Mouse (Mus musculus) kidney, postnatal 0 days (tissue): Measurements from ENCODE around the gene Sct. TPM values are rescaled to one million over a fixed set of nuclear protein-coding genes. Genes with fewer than 3 reads are reported as not detected.

Experiments
- ATAC-seq: fragments of 200-750 bp; cut with Nextera tagmentation; replicated peaks from 2 replicates; pipeline ENCODE4 v1.8.0; 2017; ENCODE audit warnings: low read depth, moderate number of reproducible peaks, moderate TSS enrichment, moderate library complexity; ENCODE audit not compliant: low FRiP score
- DNase-seq: peaks from one replicate; pipeline ENCODE4 v3.0.0-alpha.2; 2016; ENCODE audit warnings: low spot score
- H3K27ac ChIP-seq: fragments of 300-500 bp; sonication (generic); 2 replicates; pipeline ENCODE4 v1.5.1; 2014; ENCODE audit warnings: mild to moderate bottlenecking
- H3K27me3 ChIP-seq: fragments of 300-500 bp; sonication (generic); 2 replicates; pipeline ENCODE4 v1.6.1; 2014; ENCODE audit warnings: low read length, mixed read lengths; ENCODE audit not compliant: insufficient read depth
- H3K36me3 ChIP-seq: fragments of 300-500 bp; sonication (generic); 2 replicates; pipeline ENCODE4 v1.6.1; 2014; ENCODE audit warnings: low read length, mixed read lengths; ENCODE audit not compliant: insufficient read depth
- H3K4me1 ChIP-seq: fragments of 300-500 bp; sonication (generic); replicated peaks from 2 replicates; pipeline ENCODE4 v1.6.1; 2014; ENCODE audit warnings: antibody characterized with exemption, low read length, mixed read lengths; ENCODE audit not compliant: insufficient read depth
- H3K4me2 ChIP-seq: fragments of 300-500 bp; sonication (generic); 2 replicates; pipeline ENCODE4 v1.6.1; 2014; ENCODE audit warnings: mild to moderate bottlenecking, low read length, moderate library complexity, mixed read lengths
- H3K4me3 ChIP-seq: fragments of 300-500 bp; sonication (generic); replicated peaks from 2 replicates; pipeline ENCODE4 v1.5.1; 2014; ENCODE audit warnings: low read depth, low read length
- H3K9ac ChIP-seq: fragments of 300-500 bp; sonication (generic); 2 replicates; pipeline ENCODE4 v1.6.1; 2014; ENCODE audit warnings: low read depth, low read length
- H3K9me3 ChIP-seq: fragments of 300-500 bp; sonication (generic); replicated peaks from 2 replicates; pipeline ENCODE4 v1.6.1; 2016; ENCODE audit warnings: low read length, inconsistent platforms, mixed read lengths
- CTCF ChIP-seq: IDR thresholded peaks from 2 replicates; pipeline ENCODE4 v1.5.1; 2016; ENCODE audit warnings: antibody characterized with exemption, low read depth, mild to moderate bottlenecking, moderate library complexity
- WGBS: fragments of 180-500 bp; shearing (Covaris S2); extraction: QIAGEN DNeasy Blood & Tissue Kit; methylation state at CpG from one replicate; pipeline ENCODE4 v1.1.7; 2014; 5-methylcytosine and 5-hydroxymethylcytosine counted together
- polyA plus RNA-seq: library from polyadenylated mRNA; unstranded; fragments of >200 nt; fragmentation: Nextera tagmentation; extraction: Ambion mirVana; gene quantifications from 2 replicates; pipeline ENCODE4 v1.2.1, GENCODE M21; 2015

Gene Sct
- polyA plus RNA-seq, 1 experiment from 2014 or later, result 37.9 TPM

GRCm38 (mm10) chr7:141275356-141275755 lies 3.6 kb downstream of the Sct start:
- no peak overlapping the region for H3K9ac ChIP-seq
- no peak for TF ChIP-seq CTCF
- H3K4me1 ChIP-seq, result peaks cover 15% of the 10 kb centered on the region
- no peaks in the 10 kb centered on the region for H3K36me3 ChIP-seq
- 81% methylated on average over 9 of the region's 9 CpGs for WGBS
- no peaks in the 10 kb centered on the region for H3K27me3 ChIP-seq
- no peak overlapping the region for H3K27ac ChIP-seq
- H3K4me2 ChIP-seq, result no peak overlapping the region
- DNase-seq (no peak), ATAC-seq (no peak)
- H3K4me3 ChIP-seq, result no peak overlapping the region
- no peaks in the 10 kb centered on the region for H3K9me3 ChIP-seq

- no peak for DNase-seq
Measured at GRCm38 (mm10) chr7:141270631-141271030, 8.3 kb downstream of the Sct start.

GRCm38 (mm10) chr7:141269273-141269545 lies 9.7 kb downstream of the Sct start:
- Histone ChIP-seq H3K9ac (no peak overlapping the region), H3K9me3 (no peaks in the 10 kb centered on the region), H3K4me3 (no peak overlapping the region), H3K36me3 (no peaks in the 10 kb centered on the region), H3K27ac (no peak overlapping the region), H3K4me2 (peak overlapping the region; percentile 21; the same call in 1 of the 2 replicates), H3K27me3 (no peaks in the 10 kb centered on the region), H3K4me1 (no peaks in the 10 kb centered on the region)
- TF ChIP-seq CTCF, result no peak
- 78% methylated on average over 14 of the region's 14 CpGs for WGBS
- no peak for DNase-seq
- ATAC-seq, result no peak

More at GRCm38 (mm10) chr7:141270631-141271030, 8.3 kb downstream of the Sct start:
- H3K9me3 ChIP-seq, result no peaks in the 10 kb centered on the region
- no peak overlapping the region for H3K9ac ChIP-seq
- H3K4me2 ChIP-seq, result no peak overlapping the region
- no peak overlapping the region for H3K27ac ChIP-seq
- H3K36me3 ChIP-seq, result no peaks in the 10 kb centered on the region
- no peaks in the 10 kb centered on the region for H3K27me3 ChIP-seq
- no peak overlapping the region for H3K4me3 ChIP-seq
- TF ChIP-seq CTCF, result no peak
- ATAC-seq, result no peak
- no peaks in the 10 kb centered on the region for H3K4me1 ChIP-seq
- 74% methylated on average over 3 of the region's 3 CpGs for WGBS

DNA sequence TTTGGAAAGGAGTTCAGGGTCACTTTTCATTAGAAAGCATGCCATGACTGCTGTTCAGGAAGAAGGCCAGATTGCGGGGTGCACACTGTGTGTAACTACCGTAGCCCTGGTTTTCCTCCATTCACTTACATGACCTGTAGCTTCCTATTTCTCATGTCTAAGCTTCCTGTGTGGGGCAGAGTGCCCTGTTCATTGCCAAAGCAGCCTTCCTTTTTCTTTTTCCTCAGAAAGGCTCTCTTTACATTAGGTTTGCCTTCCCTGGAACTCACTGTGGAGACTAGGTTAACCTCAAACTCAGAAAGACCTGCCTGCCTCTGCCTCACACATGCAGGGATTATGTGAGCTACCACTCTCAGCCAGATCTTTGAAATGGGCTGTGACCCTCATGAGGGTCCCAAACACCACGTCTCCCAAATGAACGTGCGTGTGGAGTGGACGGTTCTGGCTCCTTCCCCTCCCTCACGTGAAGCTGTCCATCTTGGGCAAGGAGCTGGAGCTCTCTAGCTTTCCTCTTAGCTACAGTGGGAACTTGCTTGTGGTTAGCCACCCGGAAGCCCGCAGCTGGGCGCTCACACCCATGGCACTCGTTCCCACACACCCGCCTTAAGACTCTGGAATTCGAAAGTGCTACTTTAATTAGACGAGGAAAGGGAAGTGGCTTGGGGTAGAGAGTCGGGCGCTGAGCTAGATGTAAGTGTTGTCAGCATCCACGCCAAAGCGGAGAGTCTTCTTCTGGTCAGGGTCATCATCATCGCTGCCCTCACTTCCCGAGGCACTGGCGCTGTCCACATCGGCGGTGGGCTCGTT lies 10.3 kb downstream of the Sct start:
- peak overlapping the region; percentile 21; the same call in 1 of the 2 replicates for H3K4me2 ChIP-seq

GRCm38 (mm10) chr7:141265739-141266561 lies 13.0 kb downstream of the Sct start, which contains the start of gene Irf7:
Gene Irf7 (minus strand): TSS chr7:141266481.
- TF ChIP-seq CTCF, result no peak
- H3K9me3 ChIP-seq, result no peaks in the 10 kb centered on the region
- peaks cover 29% of the 10 kb centered on the region for H3K36me3 ChIP-seq
- peak within 1 kb of the TSS; percentile 62 for H3K4me3 ChIP-seq
- peak within 1 kb of the TSS; percentile 67 for H3K4me2 ChIP-seq
- no peaks in the 10 kb centered on the region for H3K27me3 ChIP-seq
- H3K4me1 ChIP-seq, result no peaks in the 10 kb centered on the region
- WGBS, result 5% methylated on average over 25 of the region's 25 CpGs
- ATAC-seq (peak; percentile 76), DNase-seq (peak; percentile 86)
- peak within 1 kb of the TSS; percentile 38; the same call in 1 of the 2 replicates for H3K27ac ChIP-seq
- H3K9ac ChIP-seq, result peak within 1 kb of the TSS; percentile 64

More for the DNA sequence above, 10.3 kb downstream of the Sct start:
- Histone ChIP-seq H3K27me3 (no peaks in the 10 kb centered on the region), H3K9ac (no peak overlapping the region), H3K4me1 (no peaks in the 10 kb centered on the region), H3K27ac (no peak overlapping the region), H3K36me3 (0 out of 2 replicates have a peak, but pooled peaks cover 3% of the 10 kb centered on the region), H3K9me3 (no peaks in the 10 kb centered on the region), H3K4me3 (no peak overlapping the region)
- TF ChIP-seq CTCF, result no peak
- no peak for DNase-seq
- ATAC-seq, result no peak
- WGBS, result 70% methylated on average over 24 of the region's 24 CpGs

DNA sequence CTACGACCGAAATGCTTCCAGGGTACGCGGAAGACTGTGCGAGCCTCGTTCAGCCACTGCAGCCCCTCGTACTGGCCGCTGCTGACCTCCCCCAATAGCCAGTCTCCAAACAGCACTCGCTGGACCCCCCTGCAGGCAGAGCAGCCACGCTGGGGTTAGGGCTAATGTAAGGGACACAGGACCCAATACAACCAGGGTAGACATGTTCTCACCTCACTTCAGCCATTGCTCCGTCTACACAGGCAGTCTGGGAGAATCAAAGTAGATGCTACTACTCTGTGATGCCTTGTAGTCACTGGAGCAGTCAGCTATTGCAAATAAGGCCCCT lies 13.6 kb downstream of the Sct start:
- H3K36me3 ChIP-seq, result peaks cover 35% of the 10 kb centered on the region
- H3K4me2 ChIP-seq, result peak overlapping the region; percentile 67
- ATAC-seq (0 out of 2 replicates have a peak, but pooled peaks have one; percentile 1), DNase-seq (no peak)
- H3K4me3 ChIP-seq, result peak overlapping the region; percentile 62
- H3K4me1 ChIP-seq, result no peaks in the 10 kb centered on the region
- WGBS, result 23% methylated on average over 11 of the region's 11 CpGs
- H3K27ac ChIP-seq, result no peak overlapping the region
- no peaks in the 10 kb centered on the region for H3K9me3 ChIP-seq
- peak overlapping the region; percentile 32; the same call in 1 of the 2 replicates for H3K9ac ChIP-seq
- no peak for TF ChIP-seq CTCF
- H3K27me3 ChIP-seq, result no peaks in the 10 kb centered on the region
